Mouse (Mus musculus): ENCODE measurements at regions not wholly inside any gene's neighbourhood (a gene's known extent, or its start where the extent isn't known, plus 50 kb on each side); places are given as distances from the start of the nearest gene placed in this dataset.

- no peak for DNase-seq (ENCODE audit: low spot score)
These were observed 431.4 kb upstream of the Mctp2 start for GRCm38 (mm10) chr7:72737792-72738191.

GRCm38 (mm10) chr7:72738324-72738944 lies 432.0 kb upstream of the Mctp2 start:
- no peak for DNase-seq (ENCODE audit: low spot score)

- no peak for DNase-seq (ENCODE audit: low spot score)
These were observed 436.0 kb upstream of the Mctp2 start for GRCm38 (mm10) chr7:72742376-72742775.

- no peak for DNase-seq (ENCODE audit: low spot score)
These were observed 445.1 kb upstream of the Mctp2 start for GRCm38 (mm10) chr7:72751501-72751917.

GRCm38 (mm10) chr7:72753053-72753559 lies 446.7 kb upstream of the Mctp2 start:
- DNase-seq (ENCODE audit: low spot score) = no peak

GRCm38 (mm10) chr7:72762711-72763110 lies 456.3 kb upstream of the Mctp2 start:
- DNase-seq (ENCODE audit: low spot score) = no peak

- no peak for DNase-seq (ENCODE audit: low spot score)
These were observed 462.3 kb upstream of the Mctp2 start for GRCm38 (mm10) chr7:72768705-72769104.

- no peak for DNase-seq (ENCODE audit: low spot score)
These were observed 467.8 kb upstream of the Mctp2 start for GRCm38 (mm10) chr7:72774031-72774770.

GRCm38 (mm10) chr7:72774771-72775119 lies 468.3 kb upstream of the Mctp2 start:
- no peak for DNase-seq (ENCODE audit: low spot score)

GRCm38 (mm10) chr7:72787306-72787705 lies 480.9 kb upstream of the Mctp2 start:
- DNase-seq (ENCODE audit: low spot score) = no peak

- DNase-seq (ENCODE audit: low spot score) = no peak
These were observed 481.9 kb upstream of the Mctp2 start for GRCm38 (mm10) chr7:72788261-72788660.

GRCm38 (mm10) chr7:72822142-72822541 lies 515.7 kb upstream of the Mctp2 start:
- DNase-seq (ENCODE audit: low spot score) = no peak

GRCm38 (mm10) chr7:72826597-72826996 lies 520.2 kb upstream of the Mctp2 start:
- no peak for DNase-seq (ENCODE audit: low spot score)

- no peak for DNase-seq (ENCODE audit: low spot score)
These were observed 529.0 kb upstream of the Mctp2 start for GRCm38 (mm10) chr7:72835423-72835822.

GRCm38 (mm10) chr7:72836026-72836425 lies 529.6 kb upstream of the Mctp2 start:
- DNase-seq (ENCODE audit: low spot score) = peak; percentile 16

- DNase-seq (ENCODE audit: low spot score) = no peak
These were observed 530.1 kb upstream of the Mctp2 start for GRCm38 (mm10) chr7:72836457-72836985.

- DNase-seq (ENCODE audit: low spot score) = peak; percentile 5
These were observed 531.7 kb upstream of the Mctp2 start for GRCm38 (mm10) chr7:72837992-72838655.

GRCm38 (mm10) chr7:72851346-72851745 lies 524.0 kb upstream of the Rgma start:
- DNase-seq (ENCODE audit: low spot score) = no peak

- DNase-seq (ENCODE audit: low spot score) = no peak
These were observed 520.8 kb upstream of the Rgma start for GRCm38 (mm10) chr7:72854501-72855002.

GRCm38 (mm10) chr7:72866966-72867754 lies 508.1 kb upstream of the Rgma start:
- DNase-seq (ENCODE audit: low spot score) = no peak

GRCm38 (mm10) chr7:72869068-72869467 lies 506.2 kb upstream of the Rgma start:
- no peak for DNase-seq (ENCODE audit: low spot score)

GRCm38 (mm10) chr7:72900816-72901215 lies 474.5 kb upstream of the Rgma start:
- DNase-seq (ENCODE audit: low spot score) = no peak
